Mouse (Mus musculus) forebrain, embryonic 13.5 days (tissue): Measurements from ENCODE around the gene Tigar. TPM values are rescaled to one million over a fixed set of nuclear protein-coding genes. Genes with fewer than 3 reads are reported as not detected.
A peak's percentile ranks its signal among the peaks of the same experiment; 100 is the strongest.

Experiments
- ATAC-seq: fragments of 200-750 bp; cut with Nextera tagmentation; 2 replicates; pipeline ENCODE4 v1.8.0; 2017
- H3K27ac ChIP-seq: fragments of 300-500 bp; sonication (generic); 2 replicates; pipeline ENCODE4 v1.5.1; 2015; ENCODE audit warnings: inconsistent platforms, mild to moderate bottlenecking, moderate library complexity
- H3K27me3 ChIP-seq: fragments of 300-500 bp; sonication (generic); 2 replicates; pipeline ENCODE4 v1.6.1; 2015; ENCODE audit warnings: mild to moderate bottlenecking, inconsistent platforms
- H3K36me3 ChIP-seq: fragments of 300-500 bp; sonication (generic); 2 replicates; pipeline ENCODE4 v1.6.1; 2015; ENCODE audit warnings: mild to moderate bottlenecking, inconsistent platforms; ENCODE audit not compliant: poor library complexity, severe bottlenecking
- H3K4me1 ChIP-seq: fragments of 300-500 bp; sonication (generic); 2 replicates; pipeline ENCODE4 v1.6.1; 2015; ENCODE audit warnings: inconsistent platforms
- H3K4me2 ChIP-seq: fragments of 300-500 bp; sonication (generic); 2 replicates; pipeline ENCODE4 v1.6.1; 2015; ENCODE audit warnings: inconsistent platforms, mild to moderate bottlenecking, moderate library complexity
- H3K4me3 ChIP-seq: fragments of 300-500 bp; sonication (generic); 2 replicates; pipeline ENCODE4 v1.5.1; 2015; ENCODE audit warnings: mild to moderate bottlenecking, inconsistent platforms
- H3K9ac ChIP-seq: fragments of 300-500 bp; sonication (generic); 2 replicates; pipeline ENCODE4 v1.6.1; 2015; ENCODE audit warnings: mild to moderate bottlenecking, inconsistent platforms
- H3K9me3 ChIP-seq: fragments of 300-500 bp; sonication (generic); replicated peaks from 2 replicates; pipeline ENCODE4 v1.6.1; 2016; ENCODE audit warnings: inconsistent platforms
- WGBS: fragments of 180-500 bp; shearing (Covaris S2); methylation state at CpG from one replicate; pipeline ENCODE4 v1.1.7; 2015; 5-methylcytosine and 5-hydroxymethylcytosine counted together
- polyA plus RNA-seq: library from polyadenylated mRNA; unstranded; fragments of >200 nt; fragmentation: Nextera tagmentation; extraction: Ambion mirVana; gene quantifications from 2 replicates; pipeline ENCODE4 v1.2.1, GENCODE M21; 2015

The Tigar gene
- polyA plus RNA-seq, 1 experiment from 2014 or later = 6.6 TPM

DNA sequence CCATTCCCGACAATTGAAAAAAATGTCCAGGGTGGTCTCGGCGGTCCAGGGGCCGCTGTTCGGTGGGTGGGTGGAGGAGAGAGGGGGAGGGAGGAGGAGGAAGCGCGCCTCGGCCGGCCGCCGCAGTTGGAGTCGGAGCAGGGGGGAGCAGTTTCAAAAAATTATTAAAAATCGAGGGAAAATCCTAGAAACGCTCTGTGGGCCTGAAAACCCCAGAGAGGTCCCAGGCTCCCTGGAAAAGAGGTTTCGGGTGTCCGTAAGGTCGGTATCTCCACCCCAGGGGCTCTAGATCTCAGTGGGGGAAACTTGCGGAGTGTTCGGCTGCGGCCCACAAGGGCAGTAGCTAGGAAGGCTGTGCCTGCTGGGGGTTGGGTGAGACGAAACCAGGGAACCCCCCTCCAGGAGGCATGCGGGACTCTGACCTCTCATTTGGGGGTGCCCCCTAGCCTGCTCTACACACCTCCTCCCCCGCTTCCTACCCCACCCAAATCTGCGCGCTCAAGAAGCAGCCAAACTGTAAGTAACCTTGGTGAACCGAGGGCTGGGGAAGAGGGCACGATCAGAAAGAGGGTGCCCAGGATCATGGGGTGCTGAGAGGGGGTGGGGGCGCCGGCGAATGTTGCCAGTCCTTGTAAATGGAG is 40.1 kb upstream of the Tigar start:
- peak overlapping the region; percentile 78 for H3K27ac ChIP-seq
- under 1% methylated on average over 30 of the region's 30 CpGs for WGBS
- H3K4me1 ChIP-seq = peaks cover 81% of the 10 kb centered on the region

DNA sequence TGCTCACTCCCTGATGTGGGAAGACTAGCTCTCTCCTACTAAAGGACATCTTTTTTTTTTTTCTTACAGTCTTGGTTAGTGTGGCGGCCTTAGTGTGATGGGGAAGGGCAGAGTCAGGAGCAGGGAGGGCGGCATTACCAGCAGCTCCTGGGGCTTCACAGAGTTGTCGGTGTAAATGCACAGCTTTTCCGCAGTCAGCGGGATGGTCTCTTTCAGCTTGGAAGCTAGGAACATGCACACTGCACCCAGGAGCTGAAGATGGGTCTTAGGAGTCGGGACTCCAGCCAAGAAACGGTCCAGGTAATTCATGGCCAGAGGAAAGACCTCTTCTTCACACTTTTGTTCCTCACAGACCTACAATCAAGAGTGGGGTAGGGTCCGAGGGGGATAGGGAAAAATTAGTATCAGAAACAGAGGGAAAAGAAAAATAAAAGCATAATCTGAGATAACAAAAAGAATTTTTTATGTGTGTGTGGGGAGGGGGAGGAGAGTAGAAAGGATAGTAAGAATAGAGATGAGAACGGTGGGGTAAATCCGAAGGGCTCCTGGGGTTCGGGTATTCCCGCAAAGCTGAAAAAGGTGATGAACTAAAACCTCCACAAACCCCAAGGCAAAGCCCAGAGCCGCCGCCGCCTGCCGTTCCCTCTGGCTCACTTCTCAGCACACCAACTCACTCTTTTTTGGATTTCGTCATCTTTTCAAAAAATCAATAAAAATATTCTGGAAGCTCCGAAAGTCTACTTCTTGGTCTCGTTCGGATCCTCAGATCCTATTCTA is 39.4 kb upstream of the Tigar start:
- no peak for ATAC-seq
- H3K9ac ChIP-seq = peak overlapping the region; percentile 95
- H3K4me3 ChIP-seq = peak overlapping the region; percentile 78
- H3K4me1 ChIP-seq = peaks cover 81% of the 10 kb centered on the region
- peak overlapping the region; percentile 91 for H3K4me2 ChIP-seq
- H3K36me3 ChIP-seq = peaks cover 35% of the 10 kb centered on the region
- WGBS = 2% methylated on average over 20 of the region's 20 CpGs
- H3K27ac ChIP-seq = peak overlapping the region; percentile 78
- H3K27me3 ChIP-seq = peaks cover 11% of the 10 kb centered on the region
- H3K9me3 ChIP-seq = no peaks in the 10 kb centered on the region

More for the DNA sequence above, 40.1 kb upstream of the Tigar start:
- H3K4me2 ChIP-seq = peak overlapping the region; percentile 91
- ATAC-seq = no peak
- peaks cover 18% of the 10 kb centered on the region for H3K27me3 ChIP-seq
- peaks cover 28% of the 10 kb centered on the region for H3K36me3 ChIP-seq
- H3K4me3 ChIP-seq = peak overlapping the region; percentile 78
- H3K9me3 ChIP-seq = no peaks in the 10 kb centered on the region
- H3K9ac ChIP-seq = peak overlapping the region; percentile 95

DNA sequence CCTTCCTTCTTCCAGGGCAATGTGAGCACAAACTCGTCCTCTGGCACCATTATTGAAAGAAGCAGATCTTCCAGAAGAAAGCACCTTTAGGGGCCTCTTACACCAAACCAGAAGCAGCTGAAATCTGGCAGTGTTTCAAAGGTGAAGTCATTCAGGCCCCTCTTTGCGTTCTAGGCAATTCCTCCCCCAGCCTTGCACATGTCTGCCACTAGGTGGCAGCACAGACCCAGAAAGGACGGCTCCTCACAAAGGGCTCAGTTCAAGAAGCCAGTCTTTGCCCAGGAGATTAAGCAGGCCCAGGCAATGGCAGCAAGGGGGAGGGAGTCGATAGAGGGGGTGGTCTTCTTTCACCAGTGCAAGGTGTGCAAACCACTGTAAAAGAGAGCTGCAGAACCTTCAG is 38.3 kb upstream of the Tigar start:
- H3K36me3 ChIP-seq = peaks cover 44% of the 10 kb centered on the region
- no peaks in the 10 kb centered on the region for H3K9me3 ChIP-seq
- peak overlapping the region; percentile 95 for H3K9ac ChIP-seq
- peaks cover 81% of the 10 kb centered on the region for H3K4me1 ChIP-seq
- peak overlapping the region; percentile 78 for H3K27ac ChIP-seq
- WGBS = 1% methylated on average over 4 of the region's 4 CpGs
- H3K4me3 ChIP-seq = peak overlapping the region; percentile 78
- ATAC-seq = peak; percentile 34
- peak overlapping the region; percentile 91 for H3K4me2 ChIP-seq
- 0 out of 2 replicates have a peak, but pooled peaks cover under 1% of the 10 kb centered on the region for H3K27me3 ChIP-seq

DNA sequence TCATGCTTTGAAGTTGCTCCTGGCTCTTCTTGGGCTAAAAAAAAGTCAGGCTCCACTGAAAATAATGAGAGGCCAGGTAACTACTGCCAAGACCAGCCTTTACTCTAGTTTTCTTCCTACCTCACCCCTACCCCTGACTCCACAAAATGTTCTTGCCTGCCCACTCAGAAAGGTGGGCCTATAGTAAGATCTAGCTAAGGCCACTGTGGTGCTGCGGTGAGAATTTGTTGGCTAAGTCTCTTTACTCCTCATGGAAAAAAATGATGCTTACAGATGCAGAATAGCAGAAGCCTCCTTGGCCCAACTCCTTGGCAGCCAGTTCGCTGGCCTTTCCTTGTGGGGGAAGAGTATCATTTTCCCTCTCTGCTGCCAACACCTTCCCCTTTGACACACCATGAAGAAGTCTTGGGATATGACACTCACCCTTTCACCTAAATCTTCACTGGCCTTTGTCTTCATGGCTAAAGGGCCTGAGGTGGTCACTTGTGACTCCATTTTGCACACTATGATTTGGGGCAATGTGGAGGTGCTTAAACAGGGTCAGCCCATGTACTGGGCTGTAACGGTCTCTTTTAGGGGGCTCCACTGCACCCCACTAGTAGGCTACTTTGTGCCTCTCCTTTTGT is 37.1 kb upstream of the Tigar start:
- Histone ChIP-seq H3K27ac (no peak overlapping the region), H3K36me3 (peaks cover 49% of the 10 kb centered on the region), H3K27me3 (no peaks in the 10 kb centered on the region), H3K9me3 (no peaks in the 10 kb centered on the region), H3K4me2 (peak overlapping the region; percentile 5; the same call in 1 of the 2 replicates), H3K9ac (peak overlapping the region; percentile 46), H3K4me3 (no peak overlapping the region), H3K4me1 (peaks cover 78% of the 10 kb centered on the region)
- ATAC-seq = no peak
- WGBS = 91% methylated on average over 3 of the region's 3 CpGs

DNA sequence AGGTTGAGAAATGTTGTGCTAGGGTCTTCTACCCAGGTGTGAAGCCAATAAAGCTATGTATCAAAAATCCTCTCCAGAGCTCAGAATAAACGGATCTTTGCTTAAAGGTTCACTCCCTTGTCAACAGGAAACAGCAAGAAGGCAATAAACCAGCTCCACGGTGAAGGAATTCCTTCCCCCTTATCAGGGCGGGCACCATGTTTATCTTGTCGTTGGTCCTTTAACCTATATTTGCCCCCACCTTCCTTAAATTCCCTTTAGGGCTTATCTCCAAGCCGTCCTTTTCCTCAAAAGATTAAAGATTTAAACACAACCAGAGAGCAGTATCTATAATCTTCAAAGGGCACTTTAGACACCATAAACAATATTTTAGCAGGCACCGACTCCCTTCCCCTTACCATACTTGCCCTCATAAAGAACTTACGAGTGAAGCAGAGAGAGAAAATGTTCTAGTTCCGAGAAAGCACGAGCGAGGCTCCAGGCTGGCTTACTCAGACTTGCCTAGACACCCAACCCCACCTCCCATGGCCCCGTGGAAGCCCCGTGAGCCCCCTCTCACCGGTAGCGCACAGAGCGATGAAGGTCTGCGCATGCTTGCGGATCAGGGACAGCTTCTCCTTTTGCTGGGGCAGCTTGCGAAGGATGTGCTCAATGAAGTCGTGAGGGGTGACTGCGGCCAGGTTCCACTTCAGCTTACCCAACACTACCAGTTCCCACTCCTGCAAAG is 36.3 kb upstream of the Tigar start:
- no peaks in the 10 kb centered on the region for H3K9me3 ChIP-seq
- 85% methylated on average over 20 of the region's 20 CpGs for WGBS
- ATAC-seq = no peak
- peak overlapping the region; percentile 46 for H3K9ac ChIP-seq
- peaks cover 57% of the 10 kb centered on the region for H3K36me3 ChIP-seq
- peak overlapping the region; percentile 5; the same call in 1 of the 2 replicates for H3K4me2 ChIP-seq
- H3K4me3 ChIP-seq = no peak overlapping the region
- peak overlapping the region; percentile 48; the same call in 1 of the 2 replicates for H3K27ac ChIP-seq
- peaks cover 74% of the 10 kb centered on the region for H3K4me1 ChIP-seq
- no peaks in the 10 kb centered on the region for H3K27me3 ChIP-seq

DNA sequence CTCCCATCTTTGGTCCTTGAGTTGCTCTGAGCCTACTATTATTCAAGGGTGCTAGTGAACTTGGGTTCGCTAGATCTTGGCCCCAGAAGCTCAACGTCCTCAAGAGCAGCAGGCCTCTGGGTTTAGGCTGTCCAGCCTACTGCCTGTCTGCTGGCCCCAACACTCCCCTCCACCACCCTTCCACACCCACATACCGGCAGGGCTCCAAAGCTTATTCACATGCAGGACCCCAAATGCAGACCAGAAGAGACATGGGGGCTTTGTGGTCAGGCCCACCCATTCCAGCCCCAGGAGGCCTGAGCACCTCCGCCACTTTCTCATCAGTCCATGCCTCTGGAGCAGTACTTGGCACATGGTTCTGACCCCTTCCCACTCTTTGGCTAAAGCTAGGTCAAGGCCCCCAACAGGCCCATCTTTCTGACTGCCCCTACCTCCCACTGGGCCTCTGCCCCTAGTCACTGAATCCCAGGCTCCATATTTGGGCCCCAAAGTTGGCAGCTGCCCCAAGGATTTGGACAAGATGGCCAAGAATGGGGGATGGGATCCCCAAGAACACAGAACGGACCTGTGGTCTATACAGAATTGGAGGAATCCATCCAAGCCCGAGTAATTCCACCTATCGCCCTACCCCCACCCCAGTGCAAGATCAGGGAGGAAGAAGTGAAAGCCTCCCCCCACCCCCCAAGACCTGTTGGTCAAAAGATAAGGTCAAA is 34.4 kb upstream of the Tigar start:
- no peak for ATAC-seq
- no peaks in the 10 kb centered on the region for H3K27me3 ChIP-seq
- no peak overlapping the region for H3K4me2 ChIP-seq
- H3K36me3 ChIP-seq = peaks cover 76% of the 10 kb centered on the region
- no peak overlapping the region for H3K9ac ChIP-seq
- H3K9me3 ChIP-seq = no peaks in the 10 kb centered on the region
- WGBS = 81% methylated on average over 7 of the region's 7 CpGs
- peaks cover 67% of the 10 kb centered on the region for H3K4me1 ChIP-seq
- peak overlapping the region; percentile 57 for H3K27ac ChIP-seq
- no peak overlapping the region for H3K4me3 ChIP-seq

DNA sequence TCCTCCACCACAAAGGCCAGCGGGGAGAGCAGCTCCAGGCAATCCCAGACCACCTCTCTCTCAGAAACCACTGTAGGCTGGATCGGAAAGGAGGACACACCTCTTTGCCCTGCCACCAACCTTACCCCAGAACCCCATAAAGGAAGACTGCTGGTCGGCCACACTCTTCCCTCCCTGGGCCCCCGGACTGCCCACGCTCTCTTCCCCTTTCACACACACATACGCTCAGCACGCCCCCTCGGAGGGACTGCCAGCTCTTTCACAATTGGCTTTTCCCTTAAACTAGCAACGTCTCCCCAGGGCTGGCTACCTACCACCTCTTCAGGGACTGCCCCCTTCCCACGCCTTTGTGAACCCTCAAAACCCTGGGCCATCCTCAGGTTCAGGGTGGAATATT is 33.8 kb upstream of the Tigar start:
- Histone ChIP-seq H3K27ac (peak overlapping the region; percentile 57), H3K4me1 (peaks cover 62% of the 10 kb centered on the region), H3K9ac (0 out of 2 replicates have a peak overlapping the region, but pooled peaks have one; percentile 19), H3K27me3 (no peaks in the 10 kb centered on the region), H3K4me3 (no peak overlapping the region), H3K36me3 (peaks cover 82% of the 10 kb centered on the region), H3K4me2 (no peak overlapping the region), H3K9me3 (no peaks in the 10 kb centered on the region)
- WGBS = 76% methylated on average over 10 of the region's 10 CpGs
- ATAC-seq = no peak

DNA sequence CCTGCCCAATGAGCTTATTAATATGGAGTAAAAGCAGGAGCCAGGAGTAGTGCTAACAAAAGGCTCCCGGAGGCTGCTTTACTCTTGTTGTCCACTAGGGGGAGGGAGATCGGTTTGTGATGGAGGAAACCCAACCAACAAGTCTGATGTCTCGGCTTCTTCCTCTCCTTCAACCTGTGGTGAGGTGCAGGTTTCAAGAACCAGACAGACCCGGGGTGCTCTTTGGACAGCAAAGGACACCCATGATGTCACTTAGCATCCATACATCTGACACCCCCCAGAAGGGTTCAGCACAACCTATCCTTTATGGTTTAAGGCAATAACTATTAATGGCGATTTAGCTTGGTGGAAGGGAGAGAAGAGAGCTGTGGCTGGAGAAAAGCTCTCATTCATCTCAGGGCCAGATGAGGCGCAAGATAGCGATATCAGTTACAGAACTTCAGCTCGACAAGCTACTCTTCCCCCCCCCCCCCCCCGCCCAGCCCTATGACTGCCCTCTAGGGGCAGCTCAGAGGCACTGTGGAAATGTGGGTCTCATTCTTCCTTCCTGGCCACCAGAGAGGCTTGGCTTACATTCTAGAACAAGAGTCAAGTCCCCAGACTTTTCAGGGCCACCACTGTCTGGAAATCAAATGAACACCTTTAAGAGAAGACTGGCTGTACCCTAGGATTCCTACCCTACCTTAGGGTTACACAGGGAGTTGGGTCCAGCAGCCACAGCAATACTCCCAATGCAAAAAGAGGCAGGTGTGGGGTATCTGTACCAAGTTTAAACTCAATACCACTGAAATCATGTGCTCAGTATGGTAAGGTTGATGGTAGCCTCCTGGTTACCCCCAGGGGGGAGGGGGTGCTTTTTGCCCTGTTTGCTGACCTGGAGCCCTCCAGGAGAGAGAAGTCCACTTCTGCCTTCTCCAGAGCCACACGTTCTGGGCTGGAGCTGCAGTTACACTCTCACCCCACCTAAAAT is 33.1 kb upstream of the Tigar start:
- Histone ChIP-seq H3K36me3 (peaks cover 89% of the 10 kb centered on the region), H3K27me3 (no peaks in the 10 kb centered on the region), H3K9me3 (no peaks in the 10 kb centered on the region), H3K4me1 (peaks cover 55% of the 10 kb centered on the region), H3K27ac (peak overlapping the region; percentile 64), H3K4me2 (no peak overlapping the region), H3K4me3 (no peak overlapping the region), H3K9ac (0 out of 2 replicates have a peak overlapping the region, but pooled peaks have one; percentile 23)
- WGBS = 22% methylated on average over 9 of the region's 10 CpGs
- peak; percentile 45 for ATAC-seq

DNA sequence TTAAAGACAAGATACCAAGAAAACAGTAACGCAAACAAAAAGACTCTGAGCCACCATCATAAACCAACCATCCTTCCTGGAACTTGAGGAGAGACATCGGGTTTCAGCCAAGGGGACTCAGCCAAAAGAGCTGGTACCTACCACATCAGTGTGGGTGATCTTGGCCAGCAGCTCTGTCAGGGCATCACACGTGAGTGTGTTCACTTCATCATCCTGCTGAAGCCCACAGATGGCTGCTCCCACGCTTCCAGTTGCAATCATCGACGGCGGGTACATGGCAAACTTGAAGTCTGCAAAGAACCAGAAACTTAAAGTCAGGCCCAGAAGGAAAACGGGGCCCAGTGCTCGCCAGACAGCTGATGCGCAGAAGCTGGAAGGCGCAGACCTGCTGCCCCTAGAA is 29.6 kb upstream of the Tigar start:
- no peak for ATAC-seq
- Histone ChIP-seq H3K4me3 (no peak overlapping the region), H3K4me1 (peaks cover 48% of the 10 kb centered on the region), H3K27ac (no peak overlapping the region), H3K9ac (no peak overlapping the region), H3K9me3 (no peaks in the 10 kb centered on the region), H3K36me3 (peaks cover 81% of the 10 kb centered on the region), H3K27me3 (no peaks in the 10 kb centered on the region), H3K4me2 (no peak overlapping the region)
- 91% methylated on average over 11 of the region's 11 CpGs for WGBS

DNA sequence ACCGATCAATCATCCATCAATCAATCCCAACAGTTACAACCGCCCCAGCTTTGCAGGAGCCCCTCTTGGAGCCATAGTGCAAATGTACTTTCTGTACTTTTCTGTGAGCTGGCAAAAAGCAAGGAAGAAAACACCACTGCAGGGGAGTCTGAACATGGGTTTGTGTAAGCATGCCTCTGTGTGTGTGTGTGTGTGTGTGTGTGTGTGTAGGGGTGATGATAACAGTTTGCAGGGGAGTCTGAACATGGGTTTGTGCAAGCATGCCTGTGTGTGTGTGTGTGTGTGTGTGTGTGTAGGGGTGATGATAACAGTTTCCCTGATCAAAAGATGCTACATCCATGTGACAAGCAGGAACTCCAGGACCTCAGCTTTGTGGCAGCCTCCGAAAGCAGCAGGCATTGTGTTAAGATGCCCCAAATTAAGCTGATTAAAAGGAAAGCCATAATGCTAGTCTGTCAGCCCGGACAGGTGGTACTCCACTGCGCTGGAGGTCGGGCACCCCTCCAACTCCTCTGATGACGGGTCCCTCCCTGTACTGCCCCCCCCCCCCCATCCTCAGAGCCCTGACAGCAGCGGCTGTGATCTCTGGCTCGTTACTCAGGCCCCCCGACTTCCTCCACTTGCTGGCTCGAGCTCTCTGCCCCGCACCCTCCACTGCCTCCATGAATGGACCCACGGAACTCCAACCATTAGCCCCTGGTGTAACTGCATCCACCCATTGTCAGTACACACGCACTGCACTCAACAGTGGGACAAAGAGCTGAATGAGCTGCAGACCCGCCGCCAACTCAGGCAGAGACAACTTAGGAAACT is 24.3 kb upstream of the Tigar start:
- Histone ChIP-seq H3K9me3 (no peaks in the 10 kb centered on the region), H3K9ac (no peak overlapping the region; the same call in 1 of the 2 replicates), H3K27ac (peak overlapping the region; percentile 77), H3K27me3 (no peaks in the 10 kb centered on the region), H3K4me3 (peak overlapping the region; percentile 17; the same call in 1 of the 2 replicates), H3K4me2 (peak overlapping the region; percentile 48), H3K36me3 (peaks cover 78% of the 10 kb centered on the region), H3K4me1 (peaks cover 64% of the 10 kb centered on the region)
- WGBS = 14% methylated on average over 16 of the region's 16 CpGs
- ATAC-seq = peak; percentile 92
